In genomic region chr8:60981388-60981787, GRCm38 (mm10) we compare ENCODE assay signal across 9 mouse cellular contexts. TPM values are rescaled to one million over a fixed set of nuclear protein-coding genes. Genes with fewer than 3 reads are reported as not detected.
DNase-seq lines count a peak whose midpoint lies in the region; ATAC-seq and TF ChIP-seq lines count a peak whose summit lies in the region.
"Had no signal": no experiment of that assay in that cellular context is flagged by ENCODE, and none has a peak within 500 bp of the region (broad histone marks: within the 10 kb centered on the region; RNA-seq: fewer than 3 reads in every experiment).

No protein-coding gene starts in this region.

- H3K4me1 ChIP-seq in heart, embryonic 12.5 days (replicated peaks) = peaks cover 8% of the 10 kb centered on the region
- peaks cover 27% of the 10 kb centered on the region for H3K4me1 ChIP-seq in midbrain, embryonic 10.5 days
- H3K4me1 ChIP-seq in midbrain, embryonic 11.5 days (ENCODE audit: control insufficient read depth, insufficient read depth, low read length) = peaks cover 3% of the 10 kb centered on the region; the same call in 1 of the 2 replicates
- H3K4me1 ChIP-seq in liver, embryonic 11.5 days (replicated peaks; ENCODE audit: control insufficient read depth, insufficient read depth, low read length) = peaks cover 21% of the 10 kb centered on the region
- H3K4me1 ChIP-seq in stomach, postnatal 0 days (replicated peaks; ENCODE audit: control insufficient read depth, insufficient read depth) = no peaks in the 10 kb centered on the region

- H3K27me3 ChIP-seq in heart, embryonic 12.5 days (replicated peaks) = no peaks in the 10 kb centered on the region
- H3K27me3 ChIP-seq in midbrain, embryonic 10.5 days (ENCODE audit: low read depth, poor library complexity, severe bottlenecking) = no peaks in the 10 kb centered on the region
- no peaks in the 10 kb centered on the region for H3K27me3 ChIP-seq in midbrain, embryonic 11.5 days (ENCODE audit: control insufficient read depth, insufficient read depth, low read length)
- H3K27me3 ChIP-seq in liver, embryonic 11.5 days (replicated peaks; ENCODE audit: control insufficient read depth, insufficient read depth, low read length) = no peaks in the 10 kb centered on the region
- no peaks in the 10 kb centered on the region for H3K27me3 ChIP-seq in stomach, postnatal 0 days (ENCODE audit: control insufficient read depth, insufficient read depth, low read length)
- H3K27me3 ChIP-seq: embryonic facial prominence, embryonic 12.5 days had no signal

- H3K9ac ChIP-seq in heart, embryonic 12.5 days = no peak overlapping the region
- H3K9ac ChIP-seq in midbrain, embryonic 11.5 days (ENCODE audit: low read length) = no peak overlapping the region
- H3K9ac ChIP-seq in liver, embryonic 11.5 days (ENCODE audit: low read depth, low read length) = peak overlapping the region; percentile 13; the same call in 1 of the 2 replicates
- H3K9ac ChIP-seq in stomach, postnatal 0 days (ENCODE audit: low read length) = no peak overlapping the region
- H3K9ac ChIP-seq: embryonic facial prominence, embryonic 12.5 days had no signal

- no peak overlapping the region for H3K4me2 ChIP-seq in heart, embryonic 12.5 days
- no peak overlapping the region for H3K4me2 ChIP-seq in midbrain, embryonic 11.5 days
- peak overlapping the region; percentile 85 for H3K4me2 ChIP-seq in liver, embryonic 11.5 days
- peak overlapping the region; percentile 87; the same call in 1 of the 2 replicates for H3K4me2 ChIP-seq in stomach, postnatal 0 days (replicated peaks; ENCODE audit: low read depth)

- WGBS in heart, embryonic 12.5 days = 18% methylated on average over 1 of the region's 1 CpGs
- WGBS in midbrain, embryonic 10.5 days = 56% methylated on average over 1 of the region's 1 CpGs
- WGBS in midbrain, embryonic 11.5 days = 63% methylated on average over 1 of the region's 1 CpGs
- WGBS in liver, embryonic 11.5 days = 36% methylated on average over 1 of the region's 1 CpGs
- WGBS in stomach, postnatal 0 days = 12% methylated on average over 1 of the region's 1 CpGs

- H3K36me3 ChIP-seq in heart, embryonic 12.5 days = no peaks in the 10 kb centered on the region
- H3K36me3 ChIP-seq in midbrain, embryonic 10.5 days = no peaks in the 10 kb centered on the region
- no peaks in the 10 kb centered on the region for H3K36me3 ChIP-seq in midbrain, embryonic 11.5 days (ENCODE audit: control insufficient read depth, insufficient read depth, low read length)
- H3K36me3 ChIP-seq in liver, embryonic 11.5 days (ENCODE audit: control insufficient read depth, insufficient read depth, low read length) = no peaks in the 10 kb centered on the region
- no peaks in the 10 kb centered on the region for H3K36me3 ChIP-seq in stomach, postnatal 0 days (ENCODE audit: control insufficient read depth, insufficient read depth, low read length)
- H3K36me3 ChIP-seq: embryonic facial prominence, embryonic 12.5 days had no signal

- TF ChIP-seq EP300 in stomach, postnatal 0 days (optimal IDR thresholded peaks at IDR 0.05) = no peak

- no peak for ATAC-seq in heart, embryonic 12.5 days (ENCODE audit: insufficient number of reproducible peaks, low FRiP score)
- no peak for ATAC-seq in midbrain, embryonic 11.5 days (ENCODE audit: low FRiP score)
- no peak for ATAC-seq in liver, embryonic 11.5 days (replicated peaks; ENCODE audit: low FRiP score)
- no peak for ATAC-seq in stomach, postnatal 0 days (ENCODE audit: low FRiP score, low TSS enrichment)

- peak overlapping the region; percentile 13; the same call in 1 of the 2 replicates for H3K4me3 ChIP-seq in heart, embryonic 12.5 days
- peak overlapping the region; percentile 29; the same call in 1 of the 2 replicates for H3K4me3 ChIP-seq in midbrain, embryonic 10.5 days
- H3K4me3 ChIP-seq in midbrain, embryonic 11.5 days (ENCODE audit: low read depth, low read length) = no peak overlapping the region
- peak overlapping the region; percentile 93 for H3K4me3 ChIP-seq in liver, embryonic 11.5 days (ENCODE audit: low read depth, low read length)
- H3K4me3 ChIP-seq in stomach, postnatal 0 days (ENCODE audit: low read depth, low read length) = peak overlapping the region; percentile 74

- H3K27ac ChIP-seq in heart, embryonic 12.5 days (ENCODE audit: poor library complexity, severe bottlenecking) = no peak overlapping the region
- no peak overlapping the region for H3K27ac ChIP-seq in midbrain, embryonic 10.5 days (replicated peaks)
- no peak overlapping the region for H3K27ac ChIP-seq in midbrain, embryonic 11.5 days (ENCODE audit: low read depth, low read length)
- H3K27ac ChIP-seq in liver, embryonic 11.5 days (ENCODE audit: low read depth, low read length) = no peak overlapping the region
- H3K27ac ChIP-seq in stomach, postnatal 0 days (replicated peaks) = no peak overlapping the region
- H3K27ac ChIP-seq: embryonic facial prominence, embryonic 12.5 days had no signal

- no peaks in the 10 kb centered on the region for H3K9me3 ChIP-seq in heart, embryonic 12.5 days (replicated peaks)
- peaks cover 5% of the 10 kb centered on the region; the same call in 1 of the 2 replicates for H3K9me3 ChIP-seq in midbrain, embryonic 10.5 days (replicated peaks)
- H3K9me3 ChIP-seq in midbrain, embryonic 11.5 days (ENCODE audit: control insufficient read depth, low read length) = no peaks in the 10 kb centered on the region
- no peaks in the 10 kb centered on the region for H3K9me3 ChIP-seq in liver, embryonic 11.5 days (ENCODE audit: control insufficient read depth, low read length)
- no peaks in the 10 kb centered on the region for H3K9me3 ChIP-seq in stomach, postnatal 0 days (ENCODE audit: control insufficient read depth, low read length)
- H3K9me3 ChIP-seq: embryonic facial prominence, embryonic 12.5 days had no signal

- DNase-seq in heart, adult 9 months (ENCODE audit: low spot score in 2 of 2) = no peak
- DNase-seq in midbrain, embryonic 10.5 days (ENCODE audit: low spot score) = no peak
- DNase-seq in midbrain, embryonic 11.5 days (ENCODE audit: low spot score, missing footprints) = no peak
- DNase-seq in liver, embryonic 11.5 days (ENCODE audit: low spot score) = no peak
- DNase-seq in stomach, postnatal 0 days (ENCODE audit: low spot score) = no peak
- no peak for DNase-seq in cerebellum, adult 9-10 months
- no peak for DNase-seq in thymus, postnatal 14 days

- TF ChIP-seq CTCF in stomach, postnatal 0 days (IDR thresholded peaks at IDR 0.05; ENCODE audit: low read depth) = no peak

RNA-seq across cellular contexts. Expression of gene Clcn3, which starts 1.7 kb away (rescaled TPM):
- polyA plus RNA-seq in heart, embryonic 12.5 days (2016; fragmentation: Nextera tagmentation; extraction: Ambion mirVana) = 30.6 and 32.3 TPM in 2 replicates
- 29.1 and 32.6 TPM in 2 replicates for polyA plus RNA-seq in midbrain, embryonic 10.5 days (2016; fragmentation: Nextera tagmentation; extraction: Ambion mirVana)
- polyA plus RNA-seq in midbrain, embryonic 11.5 days (2014; fragmentation: Nextera tagmentation; extraction: Ambion mirVana) = 38.6 and 40.4 TPM in 2 replicates
- 42.9 and 43.8 TPM in 2 replicates for polyA plus RNA-seq in liver, embryonic 11.5 days (2014; fragmentation: Nextera tagmentation; extraction: Ambion mirVana)
- polyA plus RNA-seq in stomach, postnatal 0 days (2015; fragmentation: Nextera tagmentation; extraction: Ambion mirVana) = 21.3 and 21.7 TPM in 2 replicates

RNA-seq across cellular contexts. Expression of gene Nek1, which starts 11.6 kb away (rescaled TPM):
- polyA plus RNA-seq in heart, embryonic 12.5 days (2016; fragmentation: Nextera tagmentation; extraction: Ambion mirVana) = 14.3 and 14.4 TPM in 2 replicates
- 20.7 and 22.7 TPM in 2 replicates for polyA plus RNA-seq in midbrain, embryonic 10.5 days (2016; fragmentation: Nextera tagmentation; extraction: Ambion mirVana)
- 22.9 and 24.9 TPM in 2 replicates for polyA plus RNA-seq in midbrain, embryonic 11.5 days (2014; fragmentation: Nextera tagmentation; extraction: Ambion mirVana)
- 14.1 and 17.1 TPM in 2 replicates for polyA plus RNA-seq in liver, embryonic 11.5 days (2014; fragmentation: Nextera tagmentation; extraction: Ambion mirVana)
- 6.9 and 7.8 TPM in 2 replicates for polyA plus RNA-seq in stomach, postnatal 0 days (2015; fragmentation: Nextera tagmentation; extraction: Ambion mirVana)

Comparison
In these comparisons a context has a peak if more than half of its experiments do, and no peak if none do; other contexts are left out.
1. H3K4me2 ChIP-seq: peak in liver, embryonic 11.5 days (single experiment) and stomach, postnatal 0 days (single experiment); none in heart, embryonic 12.5 days (single experiment) and midbrain, embryonic 11.5 days (single experiment).